Mouse (Mus musculus) embryonic facial prominence, embryonic 13.5 days (tissue): Measurements from ENCODE around the gene Nmu. TPM values are rescaled to one million over a fixed set of nuclear protein-coding genes. Genes with fewer than 3 reads are reported as not detected.

Experiments used
- ATAC-seq: fragments of 200-750 bp; cut with Nextera tagmentation; 2 replicates; pipeline ENCODE4 v1.8.0; 2017; ENCODE audit warnings: low read depth; ENCODE audit not compliant: insufficient number of reproducible peaks, insufficient read depth, low FRiP score, low TSS enrichment
- H3K27ac ChIP-seq: fragments of 300-500 bp; sonication (generic); 2 replicates; pipeline ENCODE4 v1.5.1; 2015; ENCODE audit warnings: moderate library complexity, mild to moderate bottlenecking, inconsistent platforms
- H3K27me3 ChIP-seq: fragments of 300-500 bp; sonication (generic); 2 replicates; pipeline ENCODE4 v1.6.1; 2015; ENCODE audit warnings: mild to moderate bottlenecking, inconsistent platforms
- H3K36me3 ChIP-seq: fragments of 300-500 bp; sonication (generic); 2 replicates; pipeline ENCODE4 v1.6.1; 2015; ENCODE audit warnings: mild to moderate bottlenecking, inconsistent platforms
- H3K4me1 ChIP-seq: fragments of 300-500 bp; sonication (generic); 2 replicates; pipeline ENCODE4 v1.6.1; 2015; ENCODE audit warnings: inconsistent platforms
- H3K4me2 ChIP-seq: fragments of 300-500 bp; sonication (generic); 2 replicates; pipeline ENCODE4 v1.6.1; 2015; ENCODE audit warnings: moderate library complexity, mild to moderate bottlenecking, inconsistent platforms
- H3K4me3 ChIP-seq: fragments of 300-500 bp; sonication (generic); 2 replicates; pipeline ENCODE4 v1.5.1; 2015; ENCODE audit warnings: mild to moderate bottlenecking, inconsistent platforms
- H3K9ac ChIP-seq: fragments of 300-500 bp; sonication (generic); 2 replicates; pipeline ENCODE4 v1.6.1; 2015; ENCODE audit warnings: mild to moderate bottlenecking, inconsistent platforms
- H3K9me3 ChIP-seq: fragments of 300-500 bp; sonication (generic); 2 replicates; pipeline ENCODE4 v1.6.1; 2016; ENCODE audit warnings: inconsistent platforms
- WGBS: fragments of 180-500 bp; shearing (Covaris S2); methylation state at CpG from one replicate; pipeline ENCODE4 v1.1.7; 2015; ENCODE audit warnings: mixed read lengths; 5-methylcytosine and 5-hydroxymethylcytosine counted together
- polyA plus RNA-seq: library from polyadenylated mRNA; unstranded; fragments of >200 nt; fragmentation: Nextera tagmentation; extraction: Ambion mirVana; gene quantifications from 2 replicates; pipeline ENCODE4 v1.2.1, GENCODE M21; 2015

Nmu gene
- polyA plus RNA-seq, 1 experiment from 2014 or later: 0.25 TPM

DNA sequence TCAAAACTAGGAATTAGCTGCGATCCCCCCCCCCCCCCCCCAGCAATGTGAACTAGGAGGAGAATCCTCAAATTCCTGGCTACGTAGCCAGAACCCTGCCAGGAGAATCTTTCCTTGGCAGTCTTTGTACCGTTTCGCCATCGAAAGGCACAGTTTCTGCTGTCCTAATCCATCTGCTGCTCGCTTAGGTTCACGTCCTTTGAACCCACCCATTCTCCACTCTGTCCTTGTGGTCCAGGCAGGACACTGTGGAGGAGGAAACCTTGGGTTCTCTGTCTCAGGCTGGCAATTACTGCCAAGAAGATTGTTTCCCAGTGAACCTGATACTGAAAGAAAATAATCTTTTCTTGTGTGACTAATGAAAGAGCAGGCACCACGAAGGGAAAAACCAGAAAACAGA is 58.0 kb downstream of the Nmu start:
- peak overlapping the region; percentile 90 for H3K4me3 ChIP-seq
- H3K27ac ChIP-seq: no peak overlapping the region
- H3K4me1 ChIP-seq: peaks cover 13% of the 10 kb centered on the region
- H3K9ac ChIP-seq: peak overlapping the region; percentile 55
- H3K9me3 ChIP-seq: no peaks in the 10 kb centered on the region
- ATAC-seq: no peak
- peak overlapping the region; percentile 76 for H3K4me2 ChIP-seq
- no peaks in the 10 kb centered on the region for H3K27me3 ChIP-seq
- no peaks in the 10 kb centered on the region for H3K36me3 ChIP-seq
- WGBS: under 1% methylated on average over 8 of the region's 8 CpGs

DNA sequence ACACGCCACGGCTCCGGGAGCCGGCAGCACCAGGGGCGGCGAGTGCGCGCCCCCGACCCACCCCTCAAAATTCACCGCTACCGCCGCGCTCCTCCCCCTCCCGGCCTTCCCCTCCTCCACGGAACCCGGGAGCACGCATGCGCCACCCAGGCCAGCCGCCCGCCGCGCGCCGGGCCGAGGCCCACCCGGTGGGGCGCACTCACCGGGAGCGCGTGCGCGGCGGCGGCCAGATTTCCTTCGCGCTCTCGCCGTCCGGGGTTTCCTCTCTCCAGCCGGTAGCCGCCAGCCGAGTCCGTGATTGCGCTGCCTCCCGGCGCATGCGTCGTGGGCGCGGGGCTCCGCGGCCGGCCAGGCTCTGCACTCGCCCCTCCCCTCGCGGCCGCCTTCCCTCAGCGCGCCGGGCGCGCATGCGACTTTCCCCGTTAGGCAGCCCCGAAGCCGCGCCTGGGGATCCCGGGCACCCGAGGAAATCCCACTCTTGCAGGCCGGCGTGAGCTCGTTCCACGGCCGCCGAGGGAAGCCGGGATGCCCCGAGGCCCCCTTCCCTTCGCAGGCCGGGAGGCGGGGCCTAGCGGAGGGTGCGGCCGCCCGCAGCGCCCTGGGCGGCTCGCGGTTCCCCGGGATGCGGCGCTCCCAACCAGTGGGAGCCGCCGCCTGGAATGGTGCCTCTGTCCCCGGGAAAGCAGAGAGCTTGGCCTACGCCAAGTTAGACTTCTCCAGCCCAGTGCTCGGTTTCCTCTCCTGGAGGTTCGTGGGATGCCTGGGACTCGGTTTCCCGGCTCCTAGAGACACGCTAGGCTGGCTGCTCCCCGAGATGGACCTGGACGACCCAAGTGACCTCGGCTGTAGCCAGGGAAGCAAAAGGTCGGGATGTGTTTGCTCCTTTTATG is 58.9 kb downstream of the Nmu start, which contains the start of gene Clock:
Gene Clock, minus strand, starts transcription at position 341 of the 890 bp plus-strand sequence.
- H3K4me3 ChIP-seq: peak within 1 kb of the TSS; percentile 90
- H3K27me3 ChIP-seq: no peaks in the 10 kb centered on the region
- H3K4me1 ChIP-seq: peaks cover 13% of the 10 kb centered on the region
- peak within 1 kb of the TSS; percentile 92 for H3K9ac ChIP-seq
- H3K9me3 ChIP-seq: no peaks in the 10 kb centered on the region
- WGBS: under 1% methylated on average over 87 of the region's 104 CpGs
- ATAC-seq: peak; percentile 88
- peak within 1 kb of the TSS; percentile 98 for H3K27ac ChIP-seq
- no peaks in the 10 kb centered on the region for H3K36me3 ChIP-seq
- peak within 1 kb of the TSS; percentile 76 for H3K4me2 ChIP-seq

GRCm38 (mm10) chr5:76303745-76304451 is 59.7 kb downstream of the Nmu start:
- no peaks in the 10 kb centered on the region for H3K27me3 ChIP-seq
- under 1% methylated on average over 53 of the region's 100 CpGs for WGBS
- H3K36me3 ChIP-seq: no peaks in the 10 kb centered on the region
- peak overlapping the region; percentile 92 for H3K9ac ChIP-seq
- H3K9me3 ChIP-seq: no peaks in the 10 kb centered on the region
- peak overlapping the region; percentile 90 for H3K4me3 ChIP-seq
- H3K4me1 ChIP-seq: peaks cover 13% of the 10 kb centered on the region
- peak; percentile 60 for ATAC-seq
- H3K27ac ChIP-seq: peak overlapping the region; percentile 98
- peak overlapping the region; percentile 76 for H3K4me2 ChIP-seq

- Histone ChIP-seq H3K4me2 (peak overlapping the region; percentile 76), H3K4me3 (peak overlapping the region; percentile 90), H3K27ac (peak overlapping the region; percentile 98), H3K27me3 (no peaks in the 10 kb centered on the region), H3K9me3 (no peaks in the 10 kb centered on the region), H3K9ac (peak overlapping the region; percentile 92), H3K36me3 (no peaks in the 10 kb centered on the region), H3K4me1 (peaks cover 13% of the 10 kb centered on the region)
- 5% methylated on average over 11 of the region's 11 CpGs for WGBS
- no peak for ATAC-seq
Observed at GRCm38 (mm10) chr5:76303379-76303744, 60.2 kb downstream of the Nmu start.

DNA sequence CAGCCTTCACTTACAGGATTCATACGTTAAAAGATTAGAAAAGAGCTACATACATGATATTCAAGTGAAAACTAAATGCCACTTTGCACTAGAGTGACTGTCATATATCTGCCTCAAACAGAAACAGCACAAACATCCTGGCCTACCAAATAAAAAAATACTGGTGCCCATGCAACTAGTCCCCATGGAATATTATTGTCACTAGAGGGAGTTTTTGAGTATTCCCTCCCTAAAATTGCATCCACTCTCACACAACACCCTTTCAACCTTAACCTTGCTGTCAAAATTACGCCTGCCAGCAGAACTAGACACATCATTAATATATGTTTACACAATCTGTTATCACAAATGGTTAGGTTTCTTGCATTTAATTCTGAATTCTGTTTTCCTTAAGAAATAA is 61.6 kb downstream of the Nmu start:
- no peak for ATAC-seq
- H3K4me1 ChIP-seq: peaks cover 13% of the 10 kb centered on the region

DNA sequence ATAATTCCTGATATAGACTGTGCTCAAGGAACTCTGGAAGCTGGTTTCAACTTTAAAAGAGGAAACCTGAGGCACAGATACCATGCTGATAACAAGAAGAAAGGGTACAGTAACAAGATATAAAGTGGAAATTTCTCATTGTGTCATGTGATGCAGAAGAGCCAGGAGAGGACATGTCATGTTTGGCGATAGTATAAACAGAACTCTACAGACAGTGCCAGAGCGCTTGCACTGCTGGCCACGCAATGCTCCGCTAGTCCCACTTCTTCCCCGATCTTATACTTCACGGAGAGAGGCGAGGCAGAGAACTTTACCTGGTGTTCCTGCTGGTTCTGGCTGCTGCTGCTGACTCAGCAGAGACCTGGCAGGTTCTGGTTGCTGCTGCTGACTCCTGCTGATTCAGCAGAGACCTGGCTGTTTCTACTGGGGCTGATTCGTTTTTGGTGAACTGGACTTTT is 74.3 kb downstream of the Nmu start:
- H3K4me2 ChIP-seq: no peak overlapping the region
- ATAC-seq: no peak
- 89% methylated on average over 8 of the region's 8 CpGs for WGBS
- H3K4me3 ChIP-seq: no peak overlapping the region
- no peaks in the 10 kb centered on the region for H3K4me1 ChIP-seq
- H3K27ac ChIP-seq: no peak overlapping the region
- 0 out of 2 replicates have a peak, but pooled peaks cover 4% of the 10 kb centered on the region for H3K36me3 ChIP-seq
- no peak overlapping the region for H3K9ac ChIP-seq
- no peaks in the 10 kb centered on the region for H3K9me3 ChIP-seq
- H3K27me3 ChIP-seq: no peaks in the 10 kb centered on the region

More for the DNA sequence above, 61.6 kb downstream of the Nmu start:
- no peaks in the 10 kb centered on the region for H3K27me3 ChIP-seq
- no peak overlapping the region for H3K27ac ChIP-seq
- WGBS: 81% methylated on average over 2 of the region's 2 CpGs
- no peaks in the 10 kb centered on the region for H3K36me3 ChIP-seq
- H3K4me2 ChIP-seq: no peak overlapping the region
- H3K9me3 ChIP-seq: no peaks in the 10 kb centered on the region
- no peak overlapping the region for H3K4me3 ChIP-seq
- no peak overlapping the region for H3K9ac ChIP-seq

GRCm38 (mm10) chr5:76288256-76288655 is 75.3 kb downstream of the Nmu start:
- WGBS: 90% methylated on average over 3 of the region's 3 CpGs
- Histone ChIP-seq H3K4me1 (no peaks in the 10 kb centered on the region), H3K9ac (no peak overlapping the region), H3K4me2 (no peak overlapping the region), H3K27me3 (no peaks in the 10 kb centered on the region), H3K36me3 (0 out of 2 replicates have a peak, but pooled peaks cover 4% of the 10 kb centered on the region), H3K27ac (no peak overlapping the region), H3K4me3 (no peak overlapping the region), H3K9me3 (no peaks in the 10 kb centered on the region)
- no peak for ATAC-seq

DNA sequence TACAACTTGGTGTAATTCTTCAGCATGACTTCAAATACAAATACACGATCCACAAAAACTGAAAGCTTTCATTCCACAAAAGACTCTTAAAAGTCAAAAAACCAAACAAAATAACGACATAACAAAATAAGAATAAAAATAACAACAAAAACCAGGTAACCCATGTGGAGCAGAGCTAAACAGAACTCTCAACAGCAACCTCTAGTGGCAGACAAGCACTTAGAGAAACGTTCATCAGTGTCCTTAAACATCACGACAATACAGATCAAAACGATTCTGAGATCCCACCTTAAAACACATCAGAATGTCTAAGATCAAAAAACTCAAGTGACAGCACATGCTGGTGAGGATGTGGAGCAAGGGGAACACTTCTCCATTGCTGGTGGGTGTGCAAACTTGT is 76.5 kb downstream of the Nmu start:
- no peak overlapping the region for H3K4me2 ChIP-seq
- ATAC-seq: no peak
- no peak overlapping the region for H3K27ac ChIP-seq
- no peaks in the 10 kb centered on the region for H3K4me1 ChIP-seq
- no peaks in the 10 kb centered on the region for H3K27me3 ChIP-seq
- H3K4me3 ChIP-seq: no peak overlapping the region
- no peak overlapping the region for H3K9ac ChIP-seq
- H3K36me3 ChIP-seq: 0 out of 2 replicates have a peak, but pooled peaks cover 4% of the 10 kb centered on the region
- WGBS: 79% methylated on average over 5 of the region's 5 CpGs
- H3K9me3 ChIP-seq: no peaks in the 10 kb centered on the region

- H3K27ac ChIP-seq: no peak overlapping the region
- no peak overlapping the region for H3K4me3 ChIP-seq
- peaks cover 3% of the 10 kb centered on the region; the same call in 1 of the 2 replicates for H3K4me1 ChIP-seq
- H3K9me3 ChIP-seq: no peaks in the 10 kb centered on the region
- no peaks in the 10 kb centered on the region for H3K27me3 ChIP-seq
- ATAC-seq: no peak
- H3K4me2 ChIP-seq: no peak overlapping the region
- H3K36me3 ChIP-seq: 0 out of 2 replicates have a peak, but pooled peaks cover 4% of the 10 kb centered on the region
- no peak overlapping the region for H3K9ac ChIP-seq
- 56% methylated on average over 4 of the region's 4 CpGs for WGBS
Observed at GRCm38 (mm10) chr5:76285699-76286098, 77.9 kb downstream of the Nmu start.

- WGBS: 84% methylated on average over 1 of the region's 1 CpGs
- H3K27ac ChIP-seq: no peak overlapping the region
- no peaks in the 10 kb centered on the region for H3K9me3 ChIP-seq
- no peak overlapping the region for H3K4me3 ChIP-seq
- no peak overlapping the region for H3K4me2 ChIP-seq
- no peak for ATAC-seq
- H3K9ac ChIP-seq: no peak overlapping the region
- H3K27me3 ChIP-seq: no peaks in the 10 kb centered on the region
- H3K36me3 ChIP-seq: no peaks in the 10 kb centered on the region
- H3K4me1 ChIP-seq: peaks cover 8% of the 10 kb centered on the region; the same call in 1 of the 2 replicates
Observed at GRCm38 (mm10) chr5:76283890-76284289, 79.7 kb downstream of the Nmu start.
